Mouse (Mus musculus) megakaryocyte, embryonic 14.5 days (primary cell): ENCODE measurements around the gene Map2.

Source experiments
- FLI1 ChIP-seq: IDR thresholded peaks from 2 replicates; pipeline ENCODE4 v1.6.1; 2012; ENCODE audit warnings: low read length, inconsistent platforms, mixed read lengths
- GATA1 ChIP-seq: IDR thresholded peaks from 3 replicates; pipeline ENCODE4 v1.6.1; 2012; ENCODE audit warnings: mixed read lengths, low read length, inconsistent platforms, borderline replicate concordance

- no peak for TF ChIP-seq GATA1
- no peak for TF ChIP-seq FLI1
Measured at GRCm38 (mm10) chr1:66328996-66329395, 153.9 kb downstream of the Map2 start.
